Mouse (Mus musculus): ENCODE measurements at regions not wholly inside any gene's neighbourhood (a gene's known extent, or its start where the extent isn't known, plus 50 kb on each side); places are given as distances from the start of the nearest gene placed in this dataset.
A peak's percentile ranks its signal among the peaks of the same experiment; 100 is the strongest.

DNA sequence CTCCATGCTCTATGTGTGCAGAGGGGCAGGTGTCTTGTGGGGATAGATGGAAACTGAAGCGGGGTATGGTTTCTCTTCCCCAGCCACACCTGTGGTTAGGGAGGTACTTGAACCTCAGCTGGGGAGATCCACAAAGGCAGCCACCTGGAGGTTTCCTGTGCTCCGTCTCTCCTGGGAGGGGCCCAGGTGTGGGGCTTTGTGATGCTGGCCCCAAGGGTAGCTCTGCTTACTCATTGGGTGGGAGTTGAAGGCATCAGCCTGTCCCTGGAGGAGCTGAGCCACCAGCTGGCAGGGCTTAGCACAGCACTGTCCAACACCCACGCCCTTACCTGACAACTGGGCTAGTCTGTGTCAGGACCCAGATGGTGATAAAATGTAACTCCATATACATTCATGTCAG, 81.4 kb downstream of the Lhx2 start:
- Histone ChIP-seq H3K36me3 (no peaks in the 10 kb centered on the region), H3K4me2 (replicated peaks) (no peak overlapping the region), H3K27me3 (replicated peaks) (no peaks in the 10 kb centered on the region), H3K9me3 (no peaks in the 10 kb centered on the region), H3K4me1 (peaks cover 22% of the 10 kb centered on the region), H3K27ac (no peak overlapping the region), H3K9ac (no peak overlapping the region), H3K4me3 (no peak overlapping the region)
- no peak for ATAC-seq (ENCODE audit: low FRiP score, low read depth)
- WGBS, result 59% methylated on average over 3 of the region's 3 CpGs

DNA sequence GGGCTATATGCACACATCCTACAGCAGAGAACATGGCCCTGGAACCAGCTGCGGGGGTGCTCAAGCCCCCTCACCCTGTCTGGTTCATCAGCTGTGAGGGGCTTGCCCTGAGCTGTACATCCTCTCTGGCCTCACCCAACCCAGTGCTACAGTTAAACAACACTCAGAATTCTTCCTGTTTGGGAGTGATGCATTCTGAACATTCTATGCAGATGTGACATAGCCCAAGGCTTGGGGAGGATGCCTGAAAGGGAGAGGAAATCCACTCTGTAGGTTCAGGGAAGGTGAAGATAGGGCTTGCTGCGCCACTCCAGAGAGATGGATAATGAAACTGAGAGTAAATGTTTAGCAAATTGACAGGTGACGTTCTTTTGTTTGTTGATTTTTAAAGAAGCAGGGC, 83.3 kb downstream of the Lhx2 start:
- Histone ChIP-seq H3K4me2 (replicated peaks) (no peak overlapping the region), H3K27ac (no peak overlapping the region), H3K9ac (no peak overlapping the region), H3K4me3 (no peak overlapping the region), H3K27me3 (replicated peaks) (no peaks in the 10 kb centered on the region), H3K9me3 (no peaks in the 10 kb centered on the region), H3K36me3 (no peaks in the 10 kb centered on the region), H3K4me1 (peaks cover 22% of the 10 kb centered on the region)
- 87% methylated on average over 3 of the region's 3 CpGs for WGBS
- no peak for ATAC-seq (ENCODE audit: low FRiP score, low read depth)

DNA sequence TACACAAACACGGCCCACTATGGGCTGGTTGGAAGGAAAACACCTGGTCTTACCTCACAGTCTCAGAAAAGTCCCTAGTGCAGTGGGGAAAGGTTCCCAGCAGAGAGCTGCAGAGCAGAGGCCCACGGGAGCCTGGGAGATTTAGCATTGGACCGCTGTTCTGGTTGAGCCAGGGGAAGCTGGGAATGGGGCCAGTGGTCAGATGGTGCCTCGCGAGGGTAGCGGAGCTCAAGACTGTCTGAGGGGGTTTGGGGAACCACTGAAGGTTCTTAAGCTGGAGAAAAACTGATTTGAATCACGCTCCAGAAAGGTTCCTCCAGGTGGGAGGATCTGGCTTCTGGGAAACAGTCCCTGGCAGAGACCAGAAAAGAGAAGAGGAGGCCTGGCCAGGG, 84.8 kb downstream of the Lhx2 start:
- WGBS, result 28% methylated on average over 7 of the region's 7 CpGs
- Histone ChIP-seq H3K4me2 (replicated peaks) (peak overlapping the region; percentile 51), H3K36me3 (no peaks in the 10 kb centered on the region), H3K4me1 (peaks cover 22% of the 10 kb centered on the region), H3K9ac (peak overlapping the region; percentile 38), H3K27ac (peak overlapping the region; percentile 47; the same call in 1 of the 2 replicates), H3K9me3 (no peaks in the 10 kb centered on the region), H3K4me3 (no peak overlapping the region), H3K27me3 (replicated peaks) (no peaks in the 10 kb centered on the region)
- ATAC-seq (ENCODE audit: low FRiP score, low read depth), result 0 out of 2 replicates have a peak, but pooled peaks have one; percentile 18

DNA sequence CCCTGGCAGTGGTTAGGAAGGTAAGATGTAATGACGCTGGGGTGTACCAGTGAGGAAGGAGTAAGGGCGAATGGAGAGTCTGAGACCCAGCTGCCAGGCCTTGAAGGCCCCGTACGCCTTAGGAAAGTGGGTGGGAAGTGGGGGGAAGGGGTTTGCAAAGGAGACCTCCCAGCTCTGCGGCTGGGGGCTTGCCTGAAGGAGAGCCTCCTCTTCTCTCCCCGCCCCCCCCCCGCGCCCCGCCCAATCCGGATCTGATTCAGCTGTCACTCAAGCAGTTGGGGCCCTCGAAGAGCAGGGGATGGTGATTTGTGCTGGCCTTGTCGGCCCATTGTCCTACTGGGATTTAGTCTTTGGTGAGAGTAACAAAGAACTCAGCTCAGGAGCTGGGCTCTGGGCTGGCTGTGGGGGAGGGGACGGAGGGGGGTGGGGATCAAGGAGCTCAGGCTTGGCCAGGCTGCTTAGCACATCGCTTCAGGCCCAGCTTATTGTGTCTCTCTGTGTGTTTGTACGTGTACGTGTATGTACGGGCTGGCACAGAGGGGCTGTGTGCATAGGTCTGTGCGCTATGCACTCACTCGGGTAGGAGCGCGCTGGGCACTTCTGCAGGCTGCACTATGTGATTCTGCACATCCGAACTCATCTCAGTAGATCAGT, 85.3 kb downstream of the Lhx2 start:
- Histone ChIP-seq H3K9me3 (no peaks in the 10 kb centered on the region), H3K4me2 (replicated peaks) (peak overlapping the region; percentile 51), H3K27me3 (replicated peaks) (no peaks in the 10 kb centered on the region), H3K36me3 (no peaks in the 10 kb centered on the region), H3K9ac (peak overlapping the region; percentile 38), H3K4me3 (no peak overlapping the region), H3K27ac (peak overlapping the region; percentile 47), H3K4me1 (peaks cover 22% of the 10 kb centered on the region)
- ATAC-seq (ENCODE audit: low FRiP score, low read depth), result peak; percentile 87
- 2% methylated on average over 20 of the region's 22 CpGs for WGBS

DNA sequence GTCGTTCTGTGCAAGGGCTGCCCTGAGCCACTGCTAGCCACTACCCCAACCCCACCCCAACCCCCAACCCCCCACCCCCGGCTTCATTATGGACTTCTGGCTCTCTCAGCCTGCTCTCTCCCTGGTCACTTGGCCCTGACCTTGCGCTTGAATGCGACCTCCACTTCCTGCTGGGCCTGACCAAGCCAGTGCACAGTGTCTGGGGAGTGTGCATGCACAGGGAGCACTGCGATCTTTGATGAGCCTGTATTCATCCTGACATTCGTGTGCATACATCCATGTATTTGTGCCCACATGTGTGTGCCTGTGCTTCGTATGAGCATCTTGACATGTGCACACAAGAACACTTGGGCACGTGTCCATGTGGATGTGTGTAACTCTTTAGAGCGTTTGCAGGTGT, 85.9 kb downstream of the Lhx2 start:
- Histone ChIP-seq H3K4me3 (no peak overlapping the region), H3K9ac (0 out of 2 replicates have a peak overlapping the region, but pooled peaks have one; percentile 9), H3K9me3 (no peaks in the 10 kb centered on the region), H3K4me1 (peaks cover 22% of the 10 kb centered on the region), H3K4me2 (replicated peaks) (peak overlapping the region; percentile 51), H3K27me3 (replicated peaks) (no peaks in the 10 kb centered on the region), H3K27ac (peak overlapping the region; percentile 47; the same call in 1 of the 2 replicates), H3K36me3 (no peaks in the 10 kb centered on the region)
- ATAC-seq (ENCODE audit: low FRiP score, low read depth), result peak; percentile 43
- WGBS, result 15% methylated on average over 9 of the region's 9 CpGs

DNA sequence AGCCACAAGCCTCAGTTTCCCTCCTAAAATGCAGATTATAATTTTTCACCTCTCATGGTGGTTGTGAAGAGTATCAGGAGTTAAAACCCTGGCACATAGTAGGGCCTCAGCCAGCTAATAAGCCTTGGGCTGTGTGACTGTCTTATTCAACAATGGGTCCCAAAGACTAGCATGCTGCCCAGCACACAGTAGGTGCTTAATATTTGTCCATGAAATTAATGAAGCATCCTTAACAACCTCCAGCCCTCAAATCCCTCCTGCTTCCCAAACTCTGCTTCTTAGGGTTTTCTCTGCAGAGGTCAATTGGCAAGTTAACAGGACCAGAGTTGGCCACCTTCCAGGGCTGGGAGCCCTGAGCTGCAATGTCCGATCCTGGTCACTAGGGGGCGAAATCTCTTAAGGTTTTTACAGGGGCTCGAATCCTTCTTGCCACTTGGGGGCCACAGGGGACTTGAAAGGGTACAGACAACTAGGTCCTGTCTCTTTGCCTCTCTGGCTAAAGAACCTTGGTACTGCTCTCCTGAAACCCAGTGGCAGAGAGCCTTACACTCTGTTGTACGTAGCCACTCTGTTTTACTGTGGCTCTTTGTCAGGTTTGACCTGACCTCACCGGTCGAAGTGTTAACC, 81.6 kb upstream of the Nek6 start:
- 34% methylated on average over 6 of the region's 6 CpGs for WGBS
- Histone ChIP-seq H3K9me3 (no peaks in the 10 kb centered on the region), H3K36me3 (no peaks in the 10 kb centered on the region), H3K27me3 (replicated peaks) (0 out of 2 replicates have a peak, but pooled peaks cover 5% of the 10 kb centered on the region), H3K4me1 (peaks cover 6% of the 10 kb centered on the region), H3K9ac (no peak overlapping the region), H3K27ac (no peak overlapping the region), H3K4me2 (replicated peaks) (no peak overlapping the region), H3K4me3 (no peak overlapping the region)
- no peak for ATAC-seq (ENCODE audit: low FRiP score, low read depth)

DNA sequence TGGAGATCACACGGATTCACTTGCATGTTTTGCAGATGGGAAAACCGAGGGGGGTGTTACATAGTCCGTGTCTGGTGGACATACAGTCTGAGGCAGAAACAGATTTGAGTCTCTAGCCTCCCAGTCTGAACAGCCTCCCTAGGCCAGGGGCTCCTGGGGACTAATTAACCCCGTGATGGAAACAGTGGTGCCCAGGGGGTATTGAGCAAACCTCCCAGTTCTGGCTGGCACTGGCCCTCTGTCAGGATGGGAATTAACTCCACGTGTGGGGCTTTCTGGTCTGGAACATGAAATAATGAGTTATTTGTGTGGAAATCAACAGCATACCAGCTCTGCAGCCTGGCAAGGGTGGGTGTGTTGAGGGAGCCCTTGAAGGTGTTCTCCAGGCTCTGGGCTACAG, 79.9 kb upstream of the Nek6 start:
- Histone ChIP-seq H3K4me3 (no peak overlapping the region), H3K9me3 (no peaks in the 10 kb centered on the region), H3K9ac (no peak overlapping the region), H3K27me3 (replicated peaks) (0 out of 2 replicates have a peak, but pooled peaks cover 5% of the 10 kb centered on the region), H3K4me2 (replicated peaks) (no peak overlapping the region), H3K4me1 (no peaks in the 10 kb centered on the region), H3K27ac (no peak overlapping the region), H3K36me3 (no peaks in the 10 kb centered on the region)
- 70% methylated on average over 5 of the region's 5 CpGs for WGBS
- ATAC-seq (ENCODE audit: low FRiP score, low read depth), result no peak

DNA sequence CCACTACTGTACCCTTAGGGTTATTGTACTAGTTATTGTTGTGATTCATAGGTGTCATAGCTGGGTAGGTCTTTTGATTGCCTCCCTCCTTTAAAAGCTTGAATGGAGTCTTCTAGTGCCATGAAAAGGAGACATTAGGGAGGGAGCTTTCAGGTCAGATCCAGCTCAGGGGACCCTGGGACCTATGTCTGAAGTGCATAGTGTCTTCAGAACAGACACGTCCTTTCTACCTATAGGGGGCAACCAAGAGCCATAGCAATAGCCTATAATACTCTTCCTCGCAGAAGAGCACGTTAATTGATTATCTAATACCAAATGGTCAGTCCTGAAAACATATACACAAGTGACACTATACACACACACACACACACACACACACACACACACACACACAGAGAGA, 77.7 kb upstream of the Nek6 start:
- no peak overlapping the region for H3K4me3 ChIP-seq
- no peaks in the 10 kb centered on the region for H3K36me3 ChIP-seq
- no peak overlapping the region for H3K27ac ChIP-seq
- no peaks in the 10 kb centered on the region for H3K4me1 ChIP-seq
- no peak overlapping the region for H3K4me2 ChIP-seq (replicated peaks)
- H3K9ac ChIP-seq, result no peak overlapping the region
- H3K27me3 ChIP-seq (replicated peaks), result 0 out of 2 replicates have a peak, but pooled peaks cover 5% of the 10 kb centered on the region
- 29% methylated on average over 3 of the region's 3 CpGs for WGBS
- H3K9me3 ChIP-seq, result no peaks in the 10 kb centered on the region
- no peak for ATAC-seq (ENCODE audit: low FRiP score, low read depth)

DNA sequence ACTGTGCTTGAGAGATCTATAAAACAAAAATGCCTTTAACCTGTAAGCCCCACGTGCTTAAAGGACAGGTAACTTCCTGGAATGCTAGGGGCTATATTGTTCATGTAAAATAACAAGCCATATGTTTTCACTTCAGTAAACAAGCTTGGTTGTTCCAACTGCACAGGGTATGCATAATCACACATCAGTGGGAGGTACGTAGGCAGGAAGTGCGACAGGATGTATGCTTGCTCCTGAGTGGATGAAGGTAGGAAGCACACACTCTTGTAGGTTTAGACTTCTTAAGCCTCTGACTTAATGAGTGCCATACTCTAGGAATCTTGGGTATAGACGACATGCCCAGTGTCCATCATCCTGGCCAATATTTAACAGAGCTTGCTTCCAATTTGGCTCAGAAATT, 74.7 kb upstream of the Nek6 start:
- H3K27me3 ChIP-seq (replicated peaks), result 0 out of 2 replicates have a peak, but pooled peaks cover 5% of the 10 kb centered on the region
- H3K9ac ChIP-seq, result no peak overlapping the region
- H3K4me3 ChIP-seq, result no peak overlapping the region
- no peaks in the 10 kb centered on the region for H3K4me1 ChIP-seq
- no peak for ATAC-seq (ENCODE audit: low FRiP score, low read depth)
- no peaks in the 10 kb centered on the region for H3K36me3 ChIP-seq
- WGBS, result 80% methylated on average over 4 of the region's 4 CpGs
- H3K27ac ChIP-seq, result no peak overlapping the region
- no peak overlapping the region for H3K4me2 ChIP-seq (replicated peaks)
- H3K9me3 ChIP-seq, result no peaks in the 10 kb centered on the region

DNA sequence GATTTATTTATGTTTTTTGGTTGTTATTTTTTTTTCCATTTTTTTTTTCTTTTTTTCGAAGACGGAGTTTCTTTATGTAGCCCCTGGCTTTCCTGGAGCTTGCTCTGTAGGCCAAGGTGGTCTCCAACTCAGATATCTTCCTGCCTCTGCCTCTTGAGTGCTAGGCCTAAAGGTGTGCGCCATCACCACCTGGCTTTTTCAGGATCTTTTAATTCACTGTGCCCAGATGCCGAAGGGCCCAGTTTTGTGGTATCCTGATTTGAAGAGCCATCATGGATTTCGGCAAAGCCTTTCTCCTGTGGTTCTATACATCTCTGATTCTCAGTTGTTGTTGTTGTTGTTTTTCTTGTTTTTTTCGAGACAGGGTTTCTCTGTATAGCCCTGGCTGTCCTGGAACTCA, 72.3 kb upstream of the Nek6 start:
- Histone ChIP-seq H3K4me1 (no peaks in the 10 kb centered on the region), H3K27me3 (replicated peaks) (no peaks in the 10 kb centered on the region), H3K4me3 (no peak overlapping the region), H3K9ac (no peak overlapping the region), H3K4me2 (replicated peaks) (no peak overlapping the region), H3K9me3 (no peaks in the 10 kb centered on the region), H3K36me3 (no peaks in the 10 kb centered on the region), H3K27ac (no peak overlapping the region)
- ATAC-seq (ENCODE audit: low FRiP score, low read depth), result no peak
- 94% methylated on average over 6 of the region's 6 CpGs for WGBS

DNA sequence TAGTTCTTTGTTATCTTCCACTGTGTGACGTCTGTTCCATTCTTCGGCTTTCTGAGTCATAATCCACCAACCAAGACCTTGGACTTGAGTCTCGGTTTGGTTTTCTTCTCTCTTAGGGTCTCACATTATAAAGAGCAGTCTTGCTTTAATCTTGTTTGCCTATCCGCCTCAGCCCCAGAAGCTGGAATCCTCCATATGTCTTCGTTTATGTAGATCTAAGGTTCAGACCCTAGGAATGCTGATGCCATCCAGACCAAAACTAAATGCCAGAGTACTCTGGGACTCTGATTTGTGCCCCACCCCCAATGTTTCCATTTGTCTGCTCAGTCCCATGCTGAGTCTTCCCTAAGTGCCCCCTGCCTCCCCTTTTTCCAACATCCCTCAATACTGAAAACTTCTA, 71.5 kb upstream of the Nek6 start:
- Histone ChIP-seq H3K4me3 (no peak overlapping the region), H3K4me2 (replicated peaks) (no peak overlapping the region), H3K9ac (no peak overlapping the region), H3K36me3 (no peaks in the 10 kb centered on the region), H3K4me1 (no peaks in the 10 kb centered on the region), H3K9me3 (no peaks in the 10 kb centered on the region), H3K27ac (no peak overlapping the region), H3K27me3 (replicated peaks) (no peaks in the 10 kb centered on the region)
- 89% methylated on average over 5 of the region's 5 CpGs for WGBS
- ATAC-seq (ENCODE audit: low FRiP score, low read depth), result no peak

DNA sequence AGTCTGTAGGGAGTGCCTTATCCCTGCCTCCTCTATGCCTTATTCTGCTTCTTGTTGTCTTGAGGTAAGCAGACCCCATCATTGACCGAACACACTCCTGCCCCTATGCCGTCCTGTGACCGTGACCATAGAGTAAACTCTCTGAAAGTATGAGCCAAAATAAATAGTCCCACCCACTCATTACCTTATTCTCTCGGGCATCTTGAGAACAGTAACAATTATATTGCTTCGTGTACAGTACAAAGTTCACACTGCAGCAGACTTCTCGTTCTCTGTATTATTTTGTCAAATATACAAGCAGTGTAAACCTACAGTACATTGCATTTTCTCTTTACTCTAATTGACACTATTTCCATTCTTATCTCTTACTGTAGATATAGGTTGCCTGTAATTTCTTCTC, 62.4 kb upstream of the Nek6 start:
- no peaks in the 10 kb centered on the region for H3K27me3 ChIP-seq (replicated peaks)
- no peak for ATAC-seq (ENCODE audit: low FRiP score, low read depth)
- WGBS, result 91% methylated on average over 6 of the region's 6 CpGs
- no peak overlapping the region for H3K9ac ChIP-seq
- no peaks in the 10 kb centered on the region for H3K36me3 ChIP-seq
- no peak overlapping the region for H3K4me2 ChIP-seq (replicated peaks)
- H3K4me3 ChIP-seq, result no peak overlapping the region
- H3K27ac ChIP-seq, result no peak overlapping the region
- H3K4me1 ChIP-seq, result no peaks in the 10 kb centered on the region
- no peaks in the 10 kb centered on the region for H3K9me3 ChIP-seq

DNA sequence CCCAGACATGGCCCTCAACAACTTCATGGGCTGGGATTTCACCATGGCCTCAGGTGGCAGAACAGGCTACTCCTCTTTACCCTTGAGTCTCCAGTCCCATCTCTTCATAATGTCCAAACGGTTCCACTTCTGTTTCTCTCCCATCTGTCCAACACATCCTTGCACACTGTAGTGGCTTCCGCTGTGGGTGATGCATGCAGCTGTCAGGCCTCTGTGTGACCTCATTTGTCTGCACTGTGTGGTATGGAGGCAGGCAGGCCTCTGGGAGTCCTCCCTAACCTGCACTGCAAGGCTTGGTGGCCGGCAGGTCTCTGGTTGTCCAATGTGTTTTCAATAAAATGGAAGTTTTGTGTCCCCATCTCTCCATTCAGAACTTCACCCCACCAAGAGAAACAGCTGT, 54.9 kb upstream of the Nek6 start:
- WGBS, result 84% methylated on average over 3 of the region's 3 CpGs
- H3K9me3 ChIP-seq, result no peaks in the 10 kb centered on the region
- no peaks in the 10 kb centered on the region for H3K27me3 ChIP-seq (replicated peaks)
- H3K9ac ChIP-seq, result no peak overlapping the region
- no peak overlapping the region for H3K27ac ChIP-seq
- H3K4me2 ChIP-seq (replicated peaks), result no peak overlapping the region
- H3K4me1 ChIP-seq, result no peaks in the 10 kb centered on the region
- no peaks in the 10 kb centered on the region for H3K36me3 ChIP-seq
- no peak for ATAC-seq (ENCODE audit: low FRiP score, low read depth)
- no peak overlapping the region for H3K4me3 ChIP-seq

Measured in neural tube, embryonic 12.5 days (tissue).